Mouse (Mus musculus) cortical plate, adult 2 months (tissue): ENCODE results near the gene Umad1.

ENCODE experiments used
- CTCF ChIP-seq: fragments of 200-500 bp; IDR thresholded peaks from 2 replicates; pipeline ENCODE4 v1.5.1; 2011; ENCODE audit warnings: mild to moderate bottlenecking, control low read depth, low read length; ENCODE audit not compliant: insufficient read depth; ENCODE audit errors: extremely low read depth
- POLR2A ChIP-seq: fragments of 200-500 bp; IDR thresholded peaks from 2 replicates; pipeline ENCODE4 v1.6.1; 2011; ENCODE audit warnings: mild to moderate bottlenecking, low read length, control low read depth; ENCODE audit not compliant: insufficient read depth; ENCODE audit errors: extremely low read depth

GRCm38 (mm10) chr6:8209866-8210186 lies 49.3 kb upstream of the Umad1 start:
- no peak for TF ChIP-seq CTCF
- no peak for TF ChIP-seq POLR2A
